Mouse (Mus musculus): ENCODE data around the gene Polr3b. TPM values are rescaled to one million over a fixed set of nuclear protein-coding genes. Genes with fewer than 3 reads are reported as not detected.
A peak's percentile ranks its signal among the peaks of the same experiment; 100 is the strongest.

Gene Polr3b
- polyA plus RNA-seq, 1 experiment from 2014 or later, result 3.9 TPM

DNA sequence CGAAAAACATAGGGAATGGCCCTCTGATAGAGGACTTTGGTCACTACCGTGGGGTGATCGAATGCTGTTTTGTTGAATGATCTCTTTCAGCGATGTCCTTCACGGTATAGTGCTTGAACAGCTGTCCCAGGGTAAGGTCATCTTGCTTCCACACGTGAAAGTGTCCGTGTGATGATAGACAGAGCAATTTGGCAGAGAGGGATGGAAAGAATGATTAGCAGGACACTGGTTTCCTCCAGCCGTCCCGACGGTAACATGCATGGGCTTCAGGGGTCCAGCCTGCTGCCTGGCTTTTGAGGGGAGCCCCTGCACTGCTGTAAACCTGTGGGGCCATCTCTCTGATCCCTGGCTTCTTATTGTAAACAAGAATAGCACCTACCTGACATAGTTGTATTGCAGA, 43.4 kb upstream of the Polr3b start:
- H3K4me2 ChIP-seq (ENCODE audit: low read depth, low read length), result peak overlapping the region; percentile 87
- ATAC-seq (no peak), DNase-seq (no peak)
- H3K4me1 ChIP-seq (ENCODE audit: insufficient read depth), result peaks cover 24% of the 10 kb centered on the region
- no peak overlapping the region for H3K9ac ChIP-seq (replicated peaks)
- no peak overlapping the region for H3K27ac ChIP-seq (ENCODE audit: low read depth)
- 79% methylated on average over 10 of the region's 10 CpGs for WGBS (ENCODE audit: insufficient replicate concordance)
- no peak for TF ChIP-seq CTCF (IDR thresholded peaks at IDR 0.05; ENCODE audit: low read depth)
- no peak for TF ChIP-seq EP300 (IDR thresholded peaks at IDR 0.05; ENCODE audit: low read depth)
- peak overlapping the region; percentile 88 for H3K4me3 ChIP-seq (ENCODE audit: low read depth, low read length)
- no peaks in the 10 kb centered on the region for H3K9me3 ChIP-seq (ENCODE audit: low read length)
- no peaks in the 10 kb centered on the region for H3K27me3 ChIP-seq (ENCODE audit: insufficient read depth, low read length)
- 0 out of 2 replicates have a peak, but pooled peaks cover 2% of the 10 kb centered on the region for H3K36me3 ChIP-seq (replicated peaks; ENCODE audit: insufficient read depth, low read length)

DNA sequence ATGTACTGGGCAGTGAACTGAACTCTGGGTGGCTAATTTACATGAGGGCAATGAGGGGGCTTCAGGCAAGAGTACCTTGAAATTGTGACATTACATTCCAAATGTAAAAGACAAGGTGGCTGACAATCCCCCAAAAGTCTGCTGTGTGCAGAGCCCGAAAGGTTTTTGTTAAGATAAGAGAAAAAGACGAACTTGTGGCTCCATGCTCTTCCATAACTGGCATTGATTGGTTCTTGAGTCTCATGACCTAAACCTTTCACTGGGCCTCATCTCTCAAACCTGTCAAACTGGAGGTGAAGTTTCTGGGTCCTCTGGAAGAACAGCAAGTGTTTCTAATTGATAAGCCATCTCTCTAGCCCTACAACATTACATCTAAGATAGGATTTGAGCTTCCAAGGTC, 42.6 kb upstream of the Polr3b start:
- no peak overlapping the region for H3K4me3 ChIP-seq (ENCODE audit: low read depth, low read length)
- H3K4me2 ChIP-seq (ENCODE audit: low read depth, low read length), result no peak overlapping the region; the same call in none of the 2 replicates
- no peak overlapping the region for H3K9ac ChIP-seq (replicated peaks)
- no peaks in the 10 kb centered on the region for H3K9me3 ChIP-seq (ENCODE audit: low read length)
- 55% methylated on average over 2 of the region's 2 CpGs for WGBS (ENCODE audit: insufficient replicate concordance)
- ATAC-seq (no peak), DNase-seq (no peak)
- peaks cover 25% of the 10 kb centered on the region for H3K4me1 ChIP-seq (ENCODE audit: insufficient read depth)
- H3K27ac ChIP-seq (ENCODE audit: low read depth), result no peak overlapping the region
- H3K36me3 ChIP-seq (replicated peaks; ENCODE audit: insufficient read depth, low read length), result 0 out of 2 replicates have a peak, but pooled peaks cover 2% of the 10 kb centered on the region
- H3K27me3 ChIP-seq (ENCODE audit: insufficient read depth, low read length), result no peaks in the 10 kb centered on the region
- no peak for TF ChIP-seq EP300 (IDR thresholded peaks at IDR 0.05; ENCODE audit: low read depth)
- TF ChIP-seq CTCF (IDR thresholded peaks at IDR 0.05; ENCODE audit: low read depth), result no peak

DNA sequence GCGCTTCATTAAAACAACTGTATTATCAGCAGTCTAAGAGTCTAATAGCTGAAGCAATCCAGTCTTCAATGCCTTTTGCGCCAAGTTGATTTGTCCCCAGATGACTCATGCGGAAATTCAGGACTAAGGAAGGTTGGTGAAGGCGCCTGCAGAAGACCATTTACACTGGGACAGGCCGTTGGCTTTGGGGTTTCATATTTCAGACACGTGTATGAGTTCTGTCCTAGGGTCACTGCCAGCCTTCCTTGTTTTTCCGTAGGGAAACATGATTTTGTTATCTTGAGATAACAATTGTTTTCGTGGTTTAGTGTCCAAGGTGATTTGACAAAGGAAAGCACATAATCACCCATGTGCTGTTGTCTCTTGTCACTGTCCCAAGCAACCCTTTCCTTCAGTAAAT, 40.9 kb upstream of the Polr3b start:
- ATAC-seq (no peak), DNase-seq (no peak)
- Histone ChIP-seq H3K4me1 (ENCODE audit: insufficient read depth) (peaks cover 24% of the 10 kb centered on the region), H3K36me3 (replicated peaks; ENCODE audit: insufficient read depth, low read length) (peaks cover 12% of the 10 kb centered on the region), H3K9me3 (ENCODE audit: low read length) (no peaks in the 10 kb centered on the region), H3K9ac (replicated peaks) (no peak overlapping the region), H3K4me2 (ENCODE audit: low read depth, low read length) (no peak overlapping the region), H3K27me3 (ENCODE audit: insufficient read depth, low read length) (no peaks in the 10 kb centered on the region), H3K4me3 (ENCODE audit: low read depth, low read length) (no peak overlapping the region), H3K27ac (ENCODE audit: low read depth) (no peak overlapping the region)
- WGBS (ENCODE audit: insufficient replicate concordance), result 66% methylated on average over 8 of the region's 8 CpGs
- no peak for TF ChIP-seq EP300 (IDR thresholded peaks at IDR 0.05; ENCODE audit: low read depth)

DNA sequence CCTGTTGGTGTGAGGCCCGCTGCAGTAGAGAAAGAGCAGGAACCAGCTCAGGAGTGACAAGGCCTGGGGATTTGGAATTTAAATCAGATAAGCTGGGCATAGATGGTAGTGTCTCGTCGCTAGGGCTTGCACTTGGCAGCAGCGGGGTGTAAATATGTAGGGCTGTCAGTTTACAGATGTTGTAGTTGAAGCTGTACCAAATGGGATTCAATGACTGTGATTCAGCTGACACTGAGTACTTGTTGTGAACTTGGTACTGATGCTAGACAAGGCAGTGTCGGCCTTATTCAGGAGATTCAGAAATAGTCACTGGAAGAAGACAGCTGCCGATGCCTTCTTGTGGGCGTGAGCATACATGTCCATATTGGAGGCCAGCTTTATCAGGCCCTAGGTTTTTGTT, 39.9 kb upstream of the Polr3b start:
- ATAC-seq, result no peak
- Histone ChIP-seq H3K9ac (replicated peaks) (no peak overlapping the region), H3K27ac (ENCODE audit: low read depth) (no peak overlapping the region), H3K4me3 (ENCODE audit: low read depth, low read length) (no peak overlapping the region), H3K9me3 (ENCODE audit: low read length) (no peaks in the 10 kb centered on the region), H3K4me1 (ENCODE audit: insufficient read depth) (peaks cover 24% of the 10 kb centered on the region), H3K4me2 (ENCODE audit: low read depth, low read length) (no peak overlapping the region), H3K36me3 (replicated peaks; ENCODE audit: insufficient read depth, low read length) (peaks cover 17% of the 10 kb centered on the region), H3K27me3 (ENCODE audit: insufficient read depth, low read length) (no peaks in the 10 kb centered on the region)
- WGBS (ENCODE audit: insufficient replicate concordance), result 72% methylated on average over 7 of the region's 7 CpGs
- TF ChIP-seq CTCF (IDR thresholded peaks at IDR 0.05; ENCODE audit: low read depth), result no peak
- TF ChIP-seq EP300 (IDR thresholded peaks at IDR 0.05; ENCODE audit: low read depth), result no peak
- no peak for DNase-seq

DNA sequence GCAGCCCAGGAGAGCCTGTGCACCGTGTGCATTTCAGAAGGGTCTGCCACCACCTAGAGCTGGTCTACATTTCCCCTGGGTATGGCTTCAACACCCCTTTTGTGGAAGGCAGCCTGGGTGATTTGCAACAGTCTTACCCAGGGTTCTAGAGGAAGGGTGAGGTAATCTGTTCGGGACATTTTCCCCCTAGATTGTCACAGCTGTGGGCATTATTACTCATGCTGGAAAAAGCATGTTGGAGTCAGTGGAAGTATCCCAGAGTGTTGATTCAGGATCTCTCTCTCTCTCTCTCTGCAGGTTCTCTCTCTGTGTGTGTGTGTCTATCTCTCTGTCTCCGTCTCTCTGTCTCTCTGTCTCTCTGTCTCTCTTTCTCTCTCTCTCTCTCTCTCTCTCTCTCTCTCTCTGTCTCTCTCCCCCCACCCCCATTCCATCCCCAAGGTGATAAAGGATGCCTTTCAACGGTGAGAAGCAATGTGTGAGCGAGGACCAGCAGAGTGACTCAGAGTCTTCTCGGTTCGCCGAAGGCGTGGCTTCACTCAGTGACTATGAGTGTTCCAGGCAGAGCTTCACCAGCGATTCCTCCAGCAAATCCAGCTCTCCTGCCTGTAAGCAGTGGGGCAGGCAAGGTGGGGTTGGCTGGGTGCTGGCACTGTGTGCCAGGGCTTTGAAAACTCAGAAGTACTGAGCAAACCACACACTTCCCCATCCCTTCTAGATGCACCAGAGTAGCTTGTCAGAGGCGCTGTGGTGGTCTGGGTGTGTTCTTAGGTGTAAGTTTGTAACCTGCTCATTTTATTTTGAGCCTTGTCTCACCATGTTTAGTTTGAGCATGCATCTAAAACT, 37.4 kb upstream of the Polr3b start:
- ATAC-seq (no peak; the same call in 1 of the 2 replicates), DNase-seq (no peak)
- H3K36me3 ChIP-seq (replicated peaks; ENCODE audit: insufficient read depth, low read length), result peaks cover 31% of the 10 kb centered on the region
- peak overlapping the region; percentile 30; the same call in 1 of the 2 replicates for H3K4me2 ChIP-seq (ENCODE audit: low read depth, low read length)
- H3K27ac ChIP-seq (ENCODE audit: low read depth), result no peak overlapping the region
- no peak overlapping the region for H3K9ac ChIP-seq (replicated peaks)
- H3K27me3 ChIP-seq (ENCODE audit: insufficient read depth, low read length), result no peaks in the 10 kb centered on the region
- no peak for TF ChIP-seq CTCF (IDR thresholded peaks at IDR 0.05; ENCODE audit: low read depth)
- TF ChIP-seq EP300 (IDR thresholded peaks at IDR 0.05; ENCODE audit: low read depth), result no peak
- WGBS (ENCODE audit: insufficient replicate concordance), result 59% methylated on average over 11 of the region's 11 CpGs
- H3K9me3 ChIP-seq (ENCODE audit: low read length), result no peaks in the 10 kb centered on the region
- peaks cover 9% of the 10 kb centered on the region; the same call in 1 of the 2 replicates for H3K4me1 ChIP-seq (ENCODE audit: insufficient read depth)
- H3K4me3 ChIP-seq (ENCODE audit: low read depth, low read length), result no peak overlapping the region

DNA sequence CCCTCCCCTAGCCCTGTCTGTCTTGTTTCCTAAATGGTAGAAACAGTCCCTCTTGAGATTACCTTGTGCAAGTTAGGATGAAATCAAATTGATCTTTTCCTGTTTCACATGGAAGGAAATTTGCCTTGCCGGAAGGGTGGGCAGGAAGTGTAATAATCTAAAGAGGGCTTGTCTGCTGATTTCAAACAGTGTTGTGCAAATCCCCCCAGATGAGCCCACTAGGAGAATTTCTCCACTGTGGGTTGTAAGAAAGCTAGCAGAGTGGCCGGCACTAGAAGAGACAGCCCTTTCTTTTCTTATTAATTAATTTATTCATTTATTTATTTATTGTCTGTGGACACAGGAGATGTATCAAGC, 36.8 kb upstream of the Polr3b start:
- Histone ChIP-seq H3K36me3 (replicated peaks; ENCODE audit: insufficient read depth, low read length) (peaks cover 37% of the 10 kb centered on the region), H3K4me1 (ENCODE audit: insufficient read depth) (peaks cover 9% of the 10 kb centered on the region; the same call in 1 of the 2 replicates), H3K27ac (ENCODE audit: low read depth) (no peak overlapping the region), H3K27me3 (ENCODE audit: insufficient read depth, low read length) (no peaks in the 10 kb centered on the region), H3K9me3 (ENCODE audit: low read length) (no peaks in the 10 kb centered on the region), H3K9ac (replicated peaks) (no peak overlapping the region), H3K4me3 (ENCODE audit: low read depth, low read length) (no peak overlapping the region), H3K4me2 (ENCODE audit: low read depth, low read length) (0 out of 2 replicates have a peak overlapping the region, but pooled peaks have one; percentile 0)
- ATAC-seq, result no peak
- DNase-seq, result no peak
- TF ChIP-seq EP300 (IDR thresholded peaks at IDR 0.05; ENCODE audit: low read depth) (no peak), CTCF (IDR thresholded peaks at IDR 0.05; ENCODE audit: low read depth) (no peak)
- WGBS (ENCODE audit: insufficient replicate concordance), result 61% methylated on average over 2 of the region's 2 CpGs

Measured in liver, postnatal 0 days (tissue).